Mouse (Mus musculus) cerebellum, adult 11 months (tissue): ENCODE data around the gene Map7d2.

ENCODE experiments used
- DNase-seq: peaks from one replicate; pipeline ENCODE4 v3.0.0; 2022

Gene Map7d2

DNA sequence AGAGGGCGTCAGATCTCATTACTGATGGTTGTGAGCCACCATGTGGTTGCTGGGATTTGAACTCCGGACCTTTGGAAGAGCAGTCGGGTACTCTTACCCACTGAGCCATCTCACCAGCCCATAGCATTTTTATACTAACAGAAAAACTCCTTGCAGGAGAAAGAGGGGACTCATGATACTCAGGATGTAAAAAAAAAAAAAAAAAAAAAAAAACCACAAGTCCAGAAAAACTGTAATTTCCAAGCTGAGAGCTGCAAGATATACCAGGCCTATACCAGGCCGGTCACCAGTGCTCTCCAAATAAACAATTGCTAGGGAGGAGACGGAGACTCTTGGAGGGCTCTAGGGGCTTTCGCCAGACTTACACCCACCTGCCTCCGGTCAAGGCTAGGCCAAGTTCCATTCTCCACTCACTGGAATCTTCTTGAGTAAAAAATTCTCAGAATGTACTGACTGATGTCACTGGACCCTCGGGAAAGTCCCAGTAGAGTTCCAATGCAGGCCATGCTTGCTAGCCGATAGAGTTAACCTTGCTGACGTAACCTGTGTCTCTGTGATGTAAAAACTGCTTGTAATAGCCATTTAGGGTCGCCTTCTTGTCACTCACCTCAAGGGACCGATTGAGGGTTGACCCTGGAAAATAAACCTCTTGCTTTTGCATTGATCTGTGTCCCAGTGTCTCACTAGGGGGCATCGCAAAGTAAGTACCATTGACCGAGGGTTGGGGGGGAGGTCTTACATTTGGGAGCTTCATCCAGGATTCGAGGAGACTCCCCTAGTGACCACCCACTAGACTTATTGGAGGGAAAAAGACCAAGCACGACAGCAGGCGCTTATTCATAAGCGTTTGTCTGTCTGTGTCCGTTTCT lies 95.7 kb downstream of the Map7d2 start:
- no peak for DNase-seq

DNA sequence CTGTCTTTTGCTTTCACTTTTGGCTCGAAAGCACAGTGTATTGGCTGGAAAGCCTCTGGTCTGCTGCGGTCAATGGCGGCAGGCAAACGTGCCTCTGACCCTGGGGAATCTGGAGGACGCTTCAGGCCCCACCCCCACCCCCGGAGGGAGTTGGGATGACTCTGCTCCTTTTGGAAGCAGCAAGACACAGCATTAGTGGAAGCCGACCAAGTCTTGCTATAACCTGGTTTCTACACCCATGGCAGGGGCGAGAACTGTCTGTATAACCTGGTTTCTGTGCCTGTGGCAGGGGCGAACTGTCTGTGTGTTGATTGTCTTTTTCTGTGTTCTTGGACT lies 96.3 kb downstream of the Map7d2 start:
- DNase-seq: no peak

- no peak for DNase-seq
Observed at GRCm38 (mm10) chrX:159515599-159515998, 101.2 kb downstream of the Map7d2 start.

DNA sequence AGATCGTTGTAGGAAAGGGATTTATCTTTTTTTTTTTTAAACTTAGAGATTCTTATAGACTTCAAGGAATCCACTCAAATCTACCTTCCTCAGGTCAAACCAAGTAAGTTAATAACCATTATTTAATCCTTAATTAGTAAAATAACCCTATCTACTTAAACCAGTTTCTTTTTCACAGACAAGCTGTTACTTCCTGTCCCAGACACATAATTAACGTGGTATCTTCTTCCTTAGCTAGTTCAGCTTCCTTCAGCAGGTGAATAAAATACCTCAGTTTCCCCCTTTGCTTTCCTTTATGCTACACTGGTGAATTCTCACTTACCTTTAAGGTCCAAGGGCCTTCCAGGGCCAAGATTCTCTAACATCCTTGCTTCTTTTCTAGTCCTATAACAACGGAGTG lies 107.4 kb downstream of the Map7d2 start:
- DNase-seq: no peak

DNA sequence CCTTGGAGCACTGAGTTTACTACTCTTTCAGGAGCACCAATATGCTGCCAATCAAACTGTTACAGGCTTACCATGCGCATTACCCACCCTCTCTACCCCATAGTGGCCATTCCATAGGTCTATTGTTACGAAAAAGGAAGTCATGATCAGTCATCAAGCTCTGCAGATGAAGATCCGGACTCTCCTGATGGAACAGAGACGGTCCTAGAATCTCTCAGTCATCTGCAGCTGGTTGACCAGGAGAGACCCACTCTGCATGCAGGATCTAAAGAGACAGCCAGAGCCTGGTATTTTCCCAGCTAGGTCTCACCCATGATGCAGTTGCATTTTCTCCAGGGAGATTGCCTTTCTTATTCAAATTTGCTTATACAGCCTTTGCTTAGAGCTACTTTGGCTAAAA lies 108.3 kb downstream of the Map7d2 start:
- DNase-seq: no peak

DNA sequence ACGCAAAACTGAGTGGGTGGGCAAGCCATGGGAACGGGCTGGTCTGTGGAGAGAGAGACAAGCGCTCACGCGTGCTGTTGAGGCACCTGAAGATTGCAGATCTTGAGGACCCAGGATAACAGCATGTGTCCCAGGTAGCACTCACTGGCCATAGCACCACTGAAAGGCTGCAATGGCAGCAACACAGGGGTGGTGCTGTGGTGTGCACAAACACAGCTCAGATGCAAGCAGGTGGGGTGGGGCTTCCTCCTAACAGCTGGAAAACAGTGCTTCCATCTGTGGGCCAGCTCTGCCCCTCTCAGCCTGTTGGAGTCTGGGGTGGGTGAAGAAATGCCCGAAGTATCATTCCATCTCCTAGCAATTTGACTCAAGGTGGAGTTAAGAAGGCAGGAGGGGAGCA lies 112.0 kb downstream of the Map7d2 start, which contains the start of gene Bclaf3:
Gene Bclaf3, plus strand, starts transcription at position 301 of the 400 bp plus-strand sequence.
- no peak for DNase-seq

DNA sequence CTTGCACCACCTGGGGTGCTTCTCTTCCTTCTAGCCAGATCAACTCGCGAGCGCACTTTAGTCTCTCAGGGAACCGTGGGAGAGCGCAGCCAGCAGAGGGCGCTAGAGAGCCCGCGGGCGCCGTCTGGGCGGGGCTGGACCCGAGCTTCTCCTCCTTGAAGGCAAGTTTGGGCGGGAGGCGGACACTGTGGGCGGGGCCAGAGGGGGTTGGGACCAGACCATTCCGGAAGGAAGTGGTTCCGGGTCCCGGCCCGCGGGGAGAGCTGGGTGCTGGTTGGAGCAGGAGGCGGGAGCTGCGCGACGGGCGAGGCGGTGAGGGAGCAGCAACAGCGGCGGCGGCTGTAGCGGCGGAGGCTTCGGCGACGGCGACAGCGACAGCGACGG lies 118.0 kb downstream of the Map7d2 start:
- DNase-seq: peak; percentile 94

- no peak for DNase-seq
Observed at GRCm38 (mm10) chrX:159532811-159533462, 118.6 kb downstream of the Map7d2 start.

GRCm38 (mm10) chrX:159541936-159542335 lies 127.6 kb downstream of the Map7d2 start:
- no peak for DNase-seq

- DNase-seq: no peak
Observed at GRCm38 (mm10) chrX:159547093-159547492, 132.7 kb downstream of the Map7d2 start.
